Mouse (Mus musculus): ENCODE data around the gene Adam15.

DNA sequence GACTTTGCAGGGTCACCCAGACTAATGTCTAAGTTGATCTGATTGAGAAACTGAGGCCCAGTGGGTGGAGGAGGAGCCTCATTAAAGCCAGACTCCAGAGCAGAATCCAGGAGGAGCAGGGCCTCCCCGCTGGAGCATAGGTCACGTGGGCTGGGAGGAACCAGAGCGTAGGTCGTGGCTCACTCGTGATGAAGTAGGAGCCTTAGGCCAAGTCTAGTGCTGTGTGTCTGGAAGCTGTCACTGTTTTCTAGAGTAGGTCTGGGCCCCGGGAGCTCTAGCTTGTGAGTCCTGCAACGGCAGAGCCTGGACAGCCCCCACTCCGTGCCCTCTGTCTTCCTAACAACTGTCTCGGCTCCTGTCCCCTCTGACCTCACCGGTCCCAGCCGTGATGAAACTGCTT, 17.5 kb upstream of the Adam15 start:
- TF ChIP-seq POLR2A (IDR thresholded peaks at IDR 0.05; ENCODE audit: borderline replicate concordance, control insufficient read depth, low read depth, low read length) (no peak), CTCF (IDR thresholded peaks at IDR 0.05; ENCODE audit: control insufficient read depth, insufficient read depth, low read length) (no peak)

All from bone marrow, adult 2 months (tissue).